Mouse (Mus musculus): ENCODE data around the gene Matk. TPM values are rescaled to one million over a fixed set of nuclear protein-coding genes. Genes with fewer than 3 reads are reported as not detected.

The Matk gene
- total RNA-seq, 1 experiment, result 0.85 TPM

GRCm38 (mm10) chr10:81277676-81278075 is 24.9 kb downstream of the Matk start:
- Histone ChIP-seq H3K9ac (ENCODE audit: insufficient read depth, low read depth, low read length, poor library complexity, severe bottlenecking) (peak overlapping the region; percentile 18; the same call in 1 of the 2 replicates), H3K36me3 (ENCODE audit: control insufficient read depth, insufficient read depth, low read length, poor library complexity, severe bottlenecking) (peaks cover 18% of the 10 kb centered on the region; the same call in 1 of the 2 replicates), H3K27ac (ENCODE audit: insufficient read depth, low read depth, low read length, poor library complexity, severe bottlenecking) (no peak overlapping the region), H3K4me1 (ENCODE audit: control insufficient read depth in 2 of 2, insufficient read depth in 2 of 2, low read length in 2 of 2, poor library complexity in 1 of 2) (peaks cover 5 to 35% of the 10 kb centered on the region in 2 experiments), H3K4me3 (ENCODE audit: insufficient read depth in 1 of 2, low read depth in 1 of 2, low read length in 2 of 2, poor library complexity in 1 of 2, severe bottlenecking in 1 of 2) (peak overlapping the region; percentile 40 to 47; a peak in 3 of 4 replicates), H3K9me3 (ENCODE audit: control insufficient read depth, insufficient read depth, low read depth, low read length) (no peaks in the 10 kb centered on the region)
- TF ChIP-seq HCFC1 (IDR thresholded peaks at IDR 0.05; ENCODE audit: borderline replicate concordance, insufficient read depth, low read length) (no peak), MAFK (IDR thresholded peaks at IDR 0.05; ENCODE audit: insufficient read depth, low read depth, low read length) (no peak), ZC3H11A (IDR thresholded peaks at IDR 0.05; ENCODE audit: borderline replicate concordance, low read depth, low read length) (no peak), ZNF384 (IDR thresholded peaks at IDR 0.05; ENCODE audit: low read depth, low read length) (no peak), CHD2 (IDR thresholded peaks at IDR 0.05; ENCODE audit: low read depth, low read length) (no peak)
- DNase-seq (ENCODE audit: low read depth, low spot score), result no peak
- in situ Hi-C loops (cut with MboI; ENCODE audit: low sequenced_read_pairs in 2 of 2, unreplicated experiment in 2 of 2), result no loop called here

- no peaks in the 10 kb centered on the region for H3K9me3 ChIP-seq (ENCODE audit: control insufficient read depth, insufficient read depth, low read depth, low read length)
- TF ChIP-seq ZC3H11A (IDR thresholded peaks at IDR 0.05; ENCODE audit: borderline replicate concordance, low read depth, low read length) (no peak), HCFC1 (IDR thresholded peaks at IDR 0.05; ENCODE audit: borderline replicate concordance, insufficient read depth, low read length) (no peak), CHD2 (IDR thresholded peaks at IDR 0.05; ENCODE audit: low read depth, low read length) (no peak), MAFK (IDR thresholded peaks at IDR 0.05; ENCODE audit: insufficient read depth, low read depth, low read length) (no peak), ZNF384 (IDR thresholded peaks at IDR 0.05; ENCODE audit: low read depth, low read length) (no peak)
- H3K36me3 ChIP-seq (ENCODE audit: control insufficient read depth, insufficient read depth, low read length, poor library complexity, severe bottlenecking), result peaks cover 6% of the 10 kb centered on the region; the same call in 1 of the 2 replicates
- in situ Hi-C loops (cut with MboI; ENCODE audit: low sequenced_read_pairs in 2 of 2, unreplicated experiment in 2 of 2), result no loop called here
- peak; percentile 81 for DNase-seq (ENCODE audit: low read depth, low spot score)
- no peak overlapping the region for H3K9ac ChIP-seq (ENCODE audit: insufficient read depth, low read depth, low read length, poor library complexity, severe bottlenecking)
- peaks cover 5 to 45% of the 10 kb centered on the region in 2 experiments for H3K4me1 ChIP-seq (ENCODE audit: control insufficient read depth in 2 of 2, insufficient read depth in 2 of 2, low read length in 2 of 2, poor library complexity in 1 of 2)
- no peak overlapping the region for H3K27ac ChIP-seq (ENCODE audit: insufficient read depth, low read depth, low read length, poor library complexity, severe bottlenecking)
- H3K4me3 ChIP-seq (ENCODE audit: insufficient read depth in 1 of 2, low read depth in 1 of 2, low read length in 2 of 2, poor library complexity in 1 of 2, severe bottlenecking in 1 of 2), result peak overlapping the region; percentile 5 to 16; a peak in 2 of 4 replicates
These were observed 26.8 kb downstream of the Matk start for GRCm38 (mm10) chr10:81279496-81279895.

GRCm38 (mm10) chr10:81284189-81284588 is 31.5 kb downstream of the Matk start:
- Histone ChIP-seq H3K36me3 (ENCODE audit: control insufficient read depth, insufficient read depth, low read length, poor library complexity, severe bottlenecking) (peaks cover 6% of the 10 kb centered on the region; the same call in 1 of the 2 replicates), H3K9ac (ENCODE audit: insufficient read depth, low read depth, low read length, poor library complexity, severe bottlenecking) (peak overlapping the region; percentile 42), H3K27ac (ENCODE audit: insufficient read depth, low read depth, low read length, poor library complexity, severe bottlenecking) (peak overlapping the region; percentile 13; the same call in 1 of the 2 replicates), H3K4me1 (ENCODE audit: control insufficient read depth in 2 of 2, insufficient read depth in 2 of 2, low read length in 2 of 2, poor library complexity in 1 of 2) (peaks cover 0 to 40% of the 10 kb centered on the region in 2 experiments; a peak in 2 of 4 replicates), H3K9me3 (ENCODE audit: control insufficient read depth, insufficient read depth, low read depth, low read length) (no peaks in the 10 kb centered on the region), H3K4me3 (ENCODE audit: insufficient read depth in 1 of 2, low read depth in 1 of 2, low read length in 2 of 2, poor library complexity in 1 of 2, severe bottlenecking in 1 of 2) (peak overlapping the region; percentile 65 to 67; a peak in 3 of 4 replicates)
- TF ChIP-seq ZC3H11A (IDR thresholded peaks at IDR 0.05; ENCODE audit: borderline replicate concordance, low read depth, low read length) (no peak), ZNF384 (IDR thresholded peaks at IDR 0.05; ENCODE audit: low read depth, low read length) (no peak), CHD2 (IDR thresholded peaks at IDR 0.05; ENCODE audit: low read depth, low read length) (no peak), MAFK (IDR thresholded peaks at IDR 0.05; ENCODE audit: insufficient read depth, low read depth, low read length) (no peak), HCFC1 (IDR thresholded peaks at IDR 0.05; ENCODE audit: borderline replicate concordance, insufficient read depth, low read length) (no peak)
- in situ Hi-C loops (cut with MboI; ENCODE audit: low sequenced_read_pairs in 2 of 2, unreplicated experiment in 2 of 2), result no loop called here
- no peak for DNase-seq (ENCODE audit: low read depth, low spot score)

GRCm38 (mm10) chr10:81284719-81285118 is 32.0 kb downstream of the Matk start:
- Histone ChIP-seq H3K4me3 (ENCODE audit: insufficient read depth in 1 of 2, low read depth in 1 of 2, low read length in 2 of 2, poor library complexity in 1 of 2, severe bottlenecking in 1 of 2) (peak overlapping the region; percentile 65 to 67), H3K9me3 (ENCODE audit: control insufficient read depth, insufficient read depth, low read depth, low read length) (no peaks in the 10 kb centered on the region), H3K27ac (ENCODE audit: insufficient read depth, low read depth, low read length, poor library complexity, severe bottlenecking) (peak overlapping the region; percentile 16), H3K9ac (ENCODE audit: insufficient read depth, low read depth, low read length, poor library complexity, severe bottlenecking) (peak overlapping the region; percentile 42; the same call in 1 of the 2 replicates), H3K4me1 (ENCODE audit: control insufficient read depth in 2 of 2, insufficient read depth in 2 of 2, low read length in 2 of 2, poor library complexity in 1 of 2) (peaks cover 0 to 37% of the 10 kb centered on the region in 2 experiments; a peak in 2 of 4 replicates), H3K36me3 (ENCODE audit: control insufficient read depth, insufficient read depth, low read length, poor library complexity, severe bottlenecking) (peaks cover 6% of the 10 kb centered on the region; the same call in 1 of the 2 replicates)
- TF ChIP-seq CHD2 (IDR thresholded peaks at IDR 0.05; ENCODE audit: low read depth, low read length), result no peak
- TF ChIP-seq ZC3H11A (IDR thresholded peaks at IDR 0.05; ENCODE audit: borderline replicate concordance, low read depth, low read length), result no peak
- no peak for TF ChIP-seq ZNF384 (IDR thresholded peaks at IDR 0.05; ENCODE audit: low read depth, low read length)
- no peak for TF ChIP-seq HCFC1 (IDR thresholded peaks at IDR 0.05; ENCODE audit: borderline replicate concordance, insufficient read depth, low read length)
- no peak for TF ChIP-seq MAFK (IDR thresholded peaks at IDR 0.05; ENCODE audit: insufficient read depth, low read depth, low read length)
- DNase-seq (ENCODE audit: low read depth, low spot score), result no peak
- in situ Hi-C loops (cut with MboI; ENCODE audit: low sequenced_read_pairs in 2 of 2, unreplicated experiment in 2 of 2), result no loop called here

All from ES-E14 (cell line).